Comparison of ENCODE assay signal across 47 mouse cellular contexts in the genomic region with DNA sequence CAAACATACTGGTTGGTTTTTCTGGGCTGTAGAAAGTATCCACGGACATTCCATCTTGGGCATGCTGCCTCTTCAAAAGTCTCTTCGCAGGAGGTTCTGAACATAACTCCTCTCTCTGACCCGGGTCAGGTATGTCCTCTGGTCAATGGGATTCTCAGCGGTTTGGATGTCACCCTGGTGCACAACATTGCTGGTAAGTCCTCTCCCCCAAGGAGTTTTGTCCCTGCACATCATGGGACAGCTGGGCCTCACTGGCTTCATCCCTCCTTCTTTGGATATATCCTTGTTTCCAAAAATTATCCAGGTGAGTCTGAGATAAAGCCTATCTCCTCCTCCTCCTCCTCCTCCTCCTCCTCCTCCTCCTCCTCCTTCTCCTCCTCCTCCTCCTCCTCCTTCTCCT. TPM values are rescaled to one million over a fixed set of nuclear protein-coding genes. Genes with fewer than 3 reads are reported as not detected.
"Had no signal": no experiment of that assay in that cellular context is flagged by ENCODE, and none has a peak within 500 bp of the region (broad histone marks: within the 10 kb centered on the region; RNA-seq: fewer than 3 reads in every experiment).

No protein-coding gene starts in this region.

- H3K9me3 ChIP-seq: limb, embryonic 10.5 days; limb, embryonic 12.5 days; limb, embryonic 13.5 days; limb, embryonic 15.5 days; liver, embryonic 12.5 days; liver, embryonic 13.5 days; liver, embryonic 15.5 days; lung, embryonic 15.5 days; megakaryocyte, embryonic 14.5 days; midbrain, embryonic 10.5 days; midbrain, embryonic 12.5 days; midbrain, embryonic 13.5 days; midbrain, embryonic 15.5 days; neural tube, embryonic 12.5 days had no signal

- H3K27me3 ChIP-seq: limb, embryonic 12.5 days; limb, embryonic 13.5 days; limb, embryonic 15.5 days; liver, embryonic 12.5 days; liver, embryonic 13.5 days; liver, embryonic 15.5 days; lung, embryonic 15.5 days; midbrain, embryonic 12.5 days; midbrain, embryonic 13.5 days; midbrain, embryonic 15.5 days; neural tube, embryonic 12.5 days had no signal

- DNase-seq: left cerebral cortex, postnatal 4 days; liver; liver, embryonic 13.5 days; liver, postnatal 0 days; lung, adult 18-20 months; lung, adult 2 months; lung, embryonic 14.5 days; lung, postnatal 10 days; lung, postnatal 14 days; lung, postnatal 36 days; lung, postnatal 4 days; midbrain, embryonic 14.5 days had no signal

- H3K4me3 ChIP-seq: limb, embryonic 10.5 days; limb, embryonic 12.5 days; limb, embryonic 13.5 days; limb, embryonic 15.5 days; liver, embryonic 12.5 days; liver, embryonic 13.5 days; liver, embryonic 15.5 days; lung, embryonic 15.5 days; megakaryocyte, embryonic 14.5 days; midbrain, embryonic 10.5 days; midbrain, embryonic 12.5 days; midbrain, embryonic 13.5 days; midbrain, embryonic 15.5 days; myocyte; neural tube, embryonic 12.5 days had no signal

- H3K27ac ChIP-seq: limb, embryonic 10.5 days; limb, embryonic 12.5 days; limb, embryonic 13.5 days; limb, embryonic 15.5 days; liver, embryonic 12.5 days; liver, embryonic 13.5 days; liver, embryonic 14.5 days; liver, embryonic 15.5 days; lung, embryonic 15.5 days; macrophage; midbrain, embryonic 10.5 days; midbrain, embryonic 12.5 days; midbrain, embryonic 13.5 days; midbrain, embryonic 15.5 days; neural tube, embryonic 12.5 days had no signal

- H3K36me3 ChIP-seq: limb, embryonic 10.5 days; limb, embryonic 12.5 days; limb, embryonic 13.5 days; limb, embryonic 15.5 days; liver, embryonic 12.5 days; liver, embryonic 13.5 days; liver, embryonic 15.5 days; lung, embryonic 15.5 days; midbrain, embryonic 10.5 days; midbrain, embryonic 12.5 days; midbrain, embryonic 13.5 days; midbrain, embryonic 15.5 days; neural tube, embryonic 12.5 days had no signal

- H3K4me1 ChIP-seq: limb, embryonic 10.5 days; limb, embryonic 12.5 days; limb, embryonic 13.5 days; limb, embryonic 15.5 days; liver, embryonic 12.5 days; liver, embryonic 13.5 days; liver, embryonic 15.5 days; lung, embryonic 15.5 days; megakaryocyte, embryonic 14.5 days; midbrain, embryonic 10.5 days; midbrain, embryonic 12.5 days; midbrain, embryonic 13.5 days; midbrain, embryonic 15.5 days; neural tube, embryonic 12.5 days had no signal

RNA-seq across cellular contexts. Expression of a gene that starts 4.8 kb away (rescaled TPM):
- total RNA-seq: left cerebral cortex, postnatal 10 days; left cerebral cortex, postnatal 14 days; left cerebral cortex, postnatal 25 days; left cerebral cortex, postnatal 36 days; left cerebral cortex, postnatal 4 days; liver, adult 2 months; megakaryocyte progenitor cell, adult 5-6 weeks; megakaryocyte, adult 5-6 weeks; megakaryocyte-erythroid progenitor cell, adult 5-6 weeks; monocyte, adult 5-6 weeks had no signal
- polyA plus RNA-seq: limb, embryonic 10.5 days; limb, embryonic 11.5 days; limb, embryonic 12.5 days; limb, embryonic 13.5 days; limb, embryonic 15.5 days; liver, adult 2 months; liver, embryonic 11.5 days; liver, embryonic 15.5 days; liver, embryonic 16.5 days; liver, postnatal 0 days; lung, embryonic 14.5 days; macrophage; midbrain, embryonic 10.5 days; midbrain, embryonic 11.5 days; midbrain, embryonic 12.5 days; midbrain, embryonic 13.5 days; midbrain, embryonic 14.5 days; midbrain, embryonic 15.5 days; midbrain, embryonic 16.5 days; myocyte; neural tube, embryonic 11.5 days; neural tube, embryonic 12.5 days had no signal

RNA-seq across cellular contexts. Expression of a gene that starts 14.9 kb away (rescaled TPM):
- total RNA-seq: left cerebral cortex, postnatal 10 days; left cerebral cortex, postnatal 14 days; left cerebral cortex, postnatal 25 days; left cerebral cortex, postnatal 36 days; left cerebral cortex, postnatal 4 days; liver, adult 2 months; megakaryocyte progenitor cell, adult 5-6 weeks; megakaryocyte, adult 5-6 weeks; megakaryocyte-erythroid progenitor cell, adult 5-6 weeks; midbrain, postnatal 0 days; monocyte, adult 5-6 weeks had no signal
- polyA plus RNA-seq: limb, embryonic 10.5 days; limb, embryonic 11.5 days; limb, embryonic 12.5 days; limb, embryonic 13.5 days; limb, embryonic 14.5 days; limb, embryonic 15.5 days; liver, adult 2 months; liver, embryonic 11.5 days; liver, embryonic 12.5 days; liver, embryonic 14.5 days; liver, embryonic 15.5 days; liver, embryonic 16.5 days; liver, postnatal 0 days; lung, embryonic 14.5 days; lung, embryonic 15.5 days; lung, embryonic 16.5 days; lung, postnatal 0 days; macrophage; midbrain, embryonic 10.5 days; midbrain, embryonic 11.5 days; midbrain, embryonic 12.5 days; midbrain, embryonic 13.5 days; midbrain, embryonic 14.5 days; midbrain, embryonic 15.5 days; midbrain, embryonic 16.5 days; midbrain, postnatal 0 days; myocyte; neural tube, embryonic 11.5 days; neural tube, embryonic 12.5 days had no signal

RNA-seq across cellular contexts. Expression of a gene that starts 17.4 kb away (rescaled TPM):
- total RNA-seq: left cerebral cortex, postnatal 10 days; left cerebral cortex, postnatal 14 days; left cerebral cortex, postnatal 25 days; left cerebral cortex, postnatal 36 days; left cerebral cortex, postnatal 4 days; liver, adult 2 months; megakaryocyte progenitor cell, adult 5-6 weeks; megakaryocyte, adult 5-6 weeks; megakaryocyte-erythroid progenitor cell, adult 5-6 weeks; midbrain, postnatal 0 days; monocyte, adult 5-6 weeks had no signal
- polyA plus RNA-seq: limb, embryonic 10.5 days; limb, embryonic 11.5 days; limb, embryonic 12.5 days; limb, embryonic 13.5 days; limb, embryonic 14.5 days; limb, embryonic 15.5 days; liver, adult 2 months; liver, embryonic 11.5 days; liver, embryonic 12.5 days; liver, embryonic 13.5 days; liver, embryonic 14.5 days; liver, embryonic 15.5 days; liver, embryonic 16.5 days; liver, postnatal 0 days; lung, adult 2 months; lung, embryonic 14.5 days; lung, embryonic 15.5 days; lung, embryonic 16.5 days; lung, postnatal 0 days; macrophage; midbrain, embryonic 10.5 days; midbrain, embryonic 11.5 days; midbrain, embryonic 12.5 days; midbrain, embryonic 13.5 days; midbrain, embryonic 14.5 days; midbrain, embryonic 15.5 days; midbrain, embryonic 16.5 days; midbrain, postnatal 0 days; myocyte; neural tube, embryonic 11.5 days; neural tube, embryonic 12.5 days had no signal

RNA-seq across cellular contexts. Expression of a gene that starts 43.1 kb away (rescaled TPM):
- total RNA-seq: liver, adult 2 months; megakaryocyte progenitor cell, adult 5-6 weeks; megakaryocyte, adult 5-6 weeks; megakaryocyte-erythroid progenitor cell, adult 5-6 weeks; monocyte, adult 5-6 weeks had no signal
- polyA plus RNA-seq: limb, embryonic 10.5 days; limb, embryonic 11.5 days; limb, embryonic 12.5 days; limb, embryonic 13.5 days; liver, adult 2 months; liver, embryonic 11.5 days; macrophage; midbrain, embryonic 10.5 days; midbrain, embryonic 11.5 days; midbrain, embryonic 12.5 days; myocyte; neural tube, embryonic 11.5 days; neural tube, embryonic 12.5 days had no signal
